Mouse (Mus musculus) E14TG2a.4 (cell line): ENCODE results near the gene Mettl8.

Experiments used
- CTCF ChIP-seq: conservative IDR thresholded peaks from 2 replicates; pipeline ENCODE4 v1.5.1; 2014; ENCODE audit warnings: low read length
- NANOG ChIP-seq: IDR thresholded peaks from 2 replicates; pipeline ENCODE4 v1.6.1; 2014; ENCODE audit warnings: borderline replicate concordance, low read length, mixed read lengths

GRCm38 (mm10) chr2:70978271-70978670, 77.1 kb downstream of the Mettl8 start:
- TF ChIP-seq CTCF (no peak), NANOG (no peak)
